Mouse (Mus musculus): ENCODE data around the gene Myo19. TPM values are rescaled to one million over a fixed set of nuclear protein-coding genes. Genes with fewer than 3 reads are reported as not detected.

Myo19 gene
- total RNA-seq (2023): 20.3 TPM

DNA sequence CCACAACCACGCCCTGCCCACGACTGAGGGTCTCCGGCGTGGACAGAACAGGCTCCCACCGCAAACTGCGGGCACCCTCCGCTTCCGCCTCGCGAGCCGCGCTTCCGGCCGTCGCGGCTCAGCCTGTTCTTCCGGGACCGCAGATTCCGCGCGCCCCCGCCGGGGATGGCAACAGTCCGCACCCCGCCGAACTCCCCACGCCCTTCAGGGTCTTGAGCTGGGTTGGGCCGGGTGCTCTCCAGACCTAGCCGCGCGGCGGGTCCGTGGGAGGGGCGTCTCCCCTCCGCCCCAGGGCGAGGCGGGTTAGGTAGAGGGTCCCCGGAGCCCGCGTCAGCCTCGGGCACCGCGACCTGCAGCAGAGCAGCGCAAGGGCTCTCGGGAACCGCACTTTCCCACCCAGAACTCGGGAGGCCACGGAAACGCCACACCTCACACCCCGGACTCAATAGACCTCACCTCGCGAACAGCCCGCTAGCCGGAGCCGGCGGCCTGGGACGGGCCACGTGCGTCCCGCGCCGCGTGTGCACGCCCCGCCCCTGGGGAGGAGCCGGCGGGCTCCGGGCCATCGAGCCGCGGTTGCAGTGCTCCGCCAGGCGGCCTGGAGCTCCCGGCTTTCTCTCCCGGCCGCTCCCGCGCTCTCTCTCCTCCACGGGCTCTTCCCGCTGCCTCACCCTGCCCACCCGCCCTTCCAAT lies at the start of gene Myo19, which contains the start of gene Pigw:
Gene Myo19, plus strand, starts transcription at position 377 of the 693 bp plus-strand sequence.
Gene Pigw, minus strand, starts transcription at position 514 of the 693 bp plus-strand sequence.

DNA sequence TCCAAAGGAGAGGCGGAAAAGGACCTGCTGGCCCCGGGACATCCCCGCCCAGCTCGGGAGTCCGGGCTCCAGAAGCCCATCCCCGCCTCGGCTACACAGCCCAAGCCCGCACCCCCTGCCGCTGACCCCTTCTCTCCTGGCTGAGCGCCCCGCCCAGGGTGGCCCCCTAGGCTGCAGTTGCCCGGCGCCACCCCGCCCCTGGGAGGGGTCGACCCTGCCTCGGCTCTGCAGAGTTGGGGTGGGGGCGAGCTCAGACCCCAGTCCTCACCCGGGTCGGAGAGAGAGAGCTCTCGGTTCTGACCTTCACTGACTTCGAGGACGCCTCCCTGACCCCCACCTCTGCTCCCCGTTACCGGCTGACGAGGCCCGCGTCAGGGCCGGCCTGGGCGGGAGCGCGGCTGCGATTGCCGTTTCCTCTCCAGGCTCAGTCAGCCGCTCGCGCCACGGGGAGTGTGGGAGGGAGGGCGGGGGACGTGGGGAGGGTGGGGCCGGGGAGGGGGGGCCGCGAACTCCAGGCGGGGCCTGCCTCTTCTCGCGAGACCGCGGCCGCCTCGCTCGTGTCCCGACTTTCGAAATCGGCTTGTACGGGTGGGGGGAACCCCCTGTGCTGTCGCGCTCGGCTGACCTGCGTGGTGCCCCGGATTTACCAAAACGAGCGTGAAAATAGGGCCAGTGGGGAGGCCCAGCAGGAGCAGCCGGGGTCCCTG lies 9.5 kb upstream of the Myo19 start, which contains the start of gene Ggnbp2:
Gene Ggnbp2, minus strand, starts transcription at position 481 of the 707 bp plus-strand sequence.

DNA sequence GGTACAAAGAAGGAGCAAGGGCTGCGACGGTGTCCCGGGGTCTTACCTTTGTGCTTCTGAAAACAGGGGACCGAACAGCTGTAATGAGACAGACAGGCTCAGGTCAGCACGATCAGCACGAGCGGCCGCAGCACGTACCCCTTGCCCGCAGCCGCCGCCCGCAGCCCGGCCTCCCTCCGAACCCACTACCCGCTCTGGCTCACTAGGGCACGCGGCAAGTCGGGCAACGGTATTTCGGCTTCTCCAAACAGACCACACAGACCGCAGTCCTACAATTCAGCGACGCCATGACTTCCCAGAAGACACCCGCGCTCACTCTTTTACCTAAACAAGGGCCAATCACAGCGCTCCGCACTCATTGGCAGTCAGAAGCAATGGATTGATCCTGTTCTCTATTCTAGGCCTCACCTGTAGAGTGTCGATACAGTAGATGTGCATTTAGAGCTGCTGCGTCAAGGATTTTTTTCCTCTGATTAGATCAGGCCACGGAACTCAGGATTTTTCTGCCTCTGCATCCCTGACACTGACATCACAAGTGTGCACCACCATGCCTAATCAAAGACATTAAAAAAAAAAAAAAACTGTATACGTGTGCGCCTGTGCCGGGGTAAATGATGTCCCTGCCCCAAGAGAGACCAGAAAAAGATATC lies 36.2 kb downstream of the Myo19 start, which contains the start of gene Znhit3:
Gene Znhit3, minus strand, starts transcription at position 314 of the 650 bp plus-strand sequence.

DNA sequence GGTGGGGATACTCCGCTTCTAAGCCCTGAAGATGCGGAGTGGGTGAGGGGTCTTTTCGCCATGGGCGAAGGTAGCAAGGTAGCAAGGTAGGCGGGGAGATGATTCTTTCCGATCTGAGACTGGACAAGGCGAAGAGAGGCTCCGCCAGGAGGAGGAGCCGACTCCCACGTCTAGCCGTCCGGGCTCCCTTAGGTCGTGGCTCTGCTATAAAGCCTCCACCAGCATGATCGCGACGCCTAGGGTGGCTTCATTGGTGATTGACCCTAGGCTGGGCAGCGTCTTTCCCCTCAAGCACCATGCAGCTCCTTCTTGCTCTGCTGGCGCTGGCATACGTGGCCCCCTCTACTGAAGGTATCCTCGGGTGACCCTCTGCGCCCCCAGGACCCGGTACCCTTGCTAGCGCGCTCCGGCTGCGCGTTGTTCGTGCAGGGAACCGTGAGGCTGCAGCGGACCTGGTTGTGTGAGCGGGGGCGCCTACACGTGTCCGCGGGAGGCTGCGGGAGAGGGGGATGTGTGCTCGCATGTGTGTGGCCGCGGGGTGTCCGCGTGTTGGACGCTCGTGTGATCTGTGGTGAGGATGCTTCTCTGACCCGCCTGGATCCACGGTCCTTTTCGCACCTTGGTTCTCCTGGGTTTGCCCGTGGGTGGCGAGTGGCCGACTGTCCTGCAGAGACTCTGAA lies 77.8 kb downstream of the Myo19 start, which contains the start of gene Car4:
Gene Car4, plus strand, starts transcription at position 196 of the 680 bp plus-strand sequence.

Other genes with a start within 250 kb of the Myo19 start
- 22.3 TPM for gene Mrm1, start 60.6 kb upstream of the Myo19 start, total RNA-seq (2023)
- 12.3 TPM for gene Dhrs11, start 51.2 kb upstream of the Myo19 start, total RNA-seq (2023)
- gene Ggnbp2, start 9.3 kb upstream of the Myo19 start, total RNA-seq (2023): 166 TPM
- 7.3 TPM for gene Pigw, start 137 bp downstream of the Myo19 start, total RNA-seq (2023)
- gene Znhit3, start 36.2 kb downstream of the Myo19 start, total RNA-seq (2023): 25.6 TPM
- not detected for gene Car4, start 77.6 kb downstream of the Myo19 start, total RNA-seq (2023)